10 mouse cellular contexts compared by ENCODE assay signal in the genomic region with DNA sequence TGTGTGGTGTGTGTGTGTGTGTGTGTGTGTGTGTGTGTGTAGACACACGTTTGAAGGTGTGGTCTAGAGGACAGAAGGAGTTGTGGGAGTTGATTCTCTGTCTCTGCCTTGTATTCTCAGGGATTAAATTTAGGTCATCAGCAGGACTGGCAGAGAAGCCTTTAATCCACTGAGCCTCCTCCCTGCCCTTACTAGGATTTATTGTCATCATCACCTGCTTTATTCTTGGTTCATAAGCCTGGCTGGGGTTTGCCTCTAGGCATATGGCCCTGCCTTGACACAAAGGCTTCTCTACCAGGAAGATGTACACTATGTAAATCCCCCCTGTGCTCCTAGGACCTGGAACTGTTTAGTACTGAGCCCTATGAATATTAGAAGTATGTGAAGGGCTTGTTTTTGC.
"Had no signal": no experiment of that assay in that cellular context is flagged by ENCODE, and none has a peak within 500 bp of the region (broad histone marks: within the 10 kb centered on the region; RNA-seq: fewer than 3 reads in every experiment).

No protein-coding gene starts in this region.

- DNase-seq: kidney, adult 11 months; kidney, adult 18-20 months; kidney, adult 2 months; kidney, adult 8-10 months; kidney, adult 9 months; kidney, postnatal 14 days had no signal

- ATAC-seq: inflammation-experienced regulatory T-cells, adult 6 months; intestine, embryonic 15.5 days; intestine, embryonic 16.5 days; intestine, postnatal 0 days had no signal
